Mouse (Mus musculus) layer of hippocampus, adult 2 months (tissue): ENCODE measurements around the gene Stpg4. TPM values are rescaled to one million over a fixed set of nuclear protein-coding genes. Genes with fewer than 3 reads are reported as not detected.

Experiments used
- DNase-seq, 2 experiments: peaks; one replicate each; pipeline ENCODE4 v3.0.0; 2022; ENCODE audit warnings: low spot score in 2 of 2
- H3K27ac ChIP-seq: fragments of 200-600 bp; 2 replicates; pipeline ENCODE4 v1.8.1; 2022
- H3K4me3 ChIP-seq: fragments of 200-600 bp; 2 replicates; pipeline ENCODE4 v1.8.1; 2022; ENCODE audit warnings: mild to moderate bottlenecking
- CTCF ChIP-seq: fragments of 200-600 bp; conservative IDR thresholded peaks from 2 replicates; pipeline ENCODE4 v1.8.1; 2022; ENCODE audit warnings: antibody characterized with exemption, mild to moderate bottlenecking, moderate library complexity
- total RNA-seq, 2 experiments: library from RNA; stranded (reverse); gene quantifications; 2 replicates each; pipeline ENCODE4 v1.2.3; 2021

Stpg4 gene
- total RNA-seq, 2 experiments from 2014 or later, result not detected

DNA sequence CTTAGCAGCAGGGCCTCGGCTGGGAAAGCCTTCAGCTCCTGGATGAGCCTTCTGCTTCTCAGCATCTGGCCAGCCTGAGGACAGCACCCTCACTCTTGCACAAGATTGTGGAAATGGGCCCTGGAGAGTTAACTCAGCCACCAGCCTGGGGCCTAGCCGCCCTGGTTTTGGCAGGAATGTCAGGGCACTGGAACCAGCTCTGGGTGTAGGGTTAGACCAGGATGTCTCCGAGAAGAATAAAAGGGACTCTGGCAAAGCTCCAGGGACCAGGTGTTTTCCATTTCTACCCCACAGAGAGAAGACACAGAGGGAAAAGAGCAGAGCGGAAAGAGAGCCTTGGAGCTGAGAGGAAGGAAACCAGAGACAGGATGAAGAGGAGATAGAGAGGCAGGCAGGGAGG, 60.3 kb downstream of the Stpg4 start:
- Histone ChIP-seq H3K4me3 (no peak overlapping the region), H3K27ac (peak overlapping the region; percentile 48; the same call in 1 of the 2 replicates)
- no peak for DNase-seq
- TF ChIP-seq CTCF, result no peak

GRCm38 (mm10) chr17:87366520-87366919, 61.0 kb downstream of the Stpg4 start:
- TF ChIP-seq CTCF, result no peak
- H3K27ac ChIP-seq, result no peak overlapping the region
- DNase-seq, result no peak
- no peak overlapping the region for H3K4me3 ChIP-seq

DNA sequence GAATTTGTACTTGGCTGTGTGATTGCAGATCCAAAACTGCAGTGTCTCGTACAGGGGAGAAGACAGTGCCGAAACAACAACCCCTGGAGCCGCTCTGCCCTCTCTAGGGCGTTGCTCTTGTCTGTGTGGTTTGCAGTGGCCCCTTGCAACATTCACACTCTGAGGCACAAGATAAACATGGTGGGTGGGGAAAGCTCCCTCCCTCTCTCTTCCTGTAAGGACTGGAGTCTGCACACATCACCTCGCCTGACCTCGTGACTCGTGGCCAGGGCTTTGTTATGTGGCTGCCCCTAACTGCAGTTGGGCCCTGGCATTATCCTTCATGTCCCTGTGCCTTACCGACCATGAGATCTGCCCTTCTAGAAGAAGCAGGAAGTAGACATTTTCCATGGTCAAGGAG, 62.3 kb downstream of the Stpg4 start:
- no peak for TF ChIP-seq CTCF

DNA sequence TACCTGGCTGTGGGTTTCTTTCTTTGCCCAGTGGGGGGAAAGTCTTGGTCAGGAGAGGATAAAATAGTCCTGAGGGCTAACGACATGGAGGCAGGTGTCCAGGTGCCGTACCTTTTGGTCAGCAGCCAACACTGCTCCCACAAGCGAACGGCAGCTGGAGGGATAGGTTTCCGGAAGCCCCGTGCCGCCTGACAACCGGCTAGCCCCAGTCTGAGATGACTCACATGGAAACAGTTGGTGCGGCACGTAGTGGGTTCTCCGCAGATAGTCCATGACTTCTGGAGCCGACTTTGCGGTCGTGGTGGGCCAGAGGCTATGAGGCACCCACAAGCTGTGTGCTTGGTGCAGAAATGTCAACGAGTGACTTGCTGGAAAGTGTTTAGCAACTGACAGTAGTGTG, 63.4 kb downstream of the Stpg4 start:
- TF ChIP-seq CTCF, result no peak
- DNase-seq, result no peak
- Histone ChIP-seq H3K27ac (no peak overlapping the region), H3K4me3 (no peak overlapping the region)

More for the DNA sequence above, 62.3 kb downstream of the Stpg4 start:
- DNase-seq, result no peak
- H3K4me3 ChIP-seq, result no peak overlapping the region
- no peak overlapping the region for H3K27ac ChIP-seq

DNA sequence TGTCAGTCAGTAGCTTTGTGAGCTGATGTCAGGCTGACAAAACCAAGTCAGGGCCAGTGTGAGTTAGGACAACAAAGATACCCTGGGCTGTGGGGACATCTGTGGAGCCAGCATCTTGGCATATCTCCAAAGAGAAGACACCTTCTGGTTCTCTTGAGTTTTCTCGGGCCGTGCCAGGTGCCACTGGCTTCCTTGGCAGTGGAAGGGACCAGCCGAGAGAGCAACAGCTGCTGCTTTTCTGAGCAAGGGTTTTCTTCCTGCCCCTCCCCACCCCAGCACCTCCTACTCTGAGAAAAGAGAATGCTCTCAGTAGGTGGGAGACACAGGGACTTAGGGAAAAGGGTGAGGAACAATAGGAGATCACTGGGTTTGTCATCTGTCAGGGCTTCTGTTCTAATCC, 66.4 kb downstream of the Stpg4 start:
- no peak for TF ChIP-seq CTCF
- Histone ChIP-seq H3K27ac (no peak overlapping the region), H3K4me3 (no peak overlapping the region)
- DNase-seq, result no peak

DNA sequence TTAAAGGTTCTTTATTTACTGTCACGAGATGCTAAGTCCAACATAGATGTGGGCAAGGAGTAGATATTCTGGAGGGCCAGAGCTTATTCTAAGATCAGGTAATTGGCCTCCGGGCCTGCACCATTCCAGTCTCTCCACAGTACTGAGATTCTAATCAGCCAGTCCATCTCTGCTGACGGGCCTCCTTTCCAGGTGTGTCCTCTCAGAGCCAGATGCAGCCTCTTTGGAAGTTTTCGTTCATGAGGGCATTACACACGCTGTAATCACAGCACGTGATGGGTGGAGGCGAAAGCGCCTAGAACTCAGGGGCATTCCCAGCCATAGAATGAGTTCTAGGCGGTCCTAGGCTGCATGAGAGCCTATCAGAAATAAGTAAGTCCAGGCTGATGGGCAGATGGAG, 70.0 kb downstream of the Stpg4 start:
- DNase-seq, result no peak

DNA sequence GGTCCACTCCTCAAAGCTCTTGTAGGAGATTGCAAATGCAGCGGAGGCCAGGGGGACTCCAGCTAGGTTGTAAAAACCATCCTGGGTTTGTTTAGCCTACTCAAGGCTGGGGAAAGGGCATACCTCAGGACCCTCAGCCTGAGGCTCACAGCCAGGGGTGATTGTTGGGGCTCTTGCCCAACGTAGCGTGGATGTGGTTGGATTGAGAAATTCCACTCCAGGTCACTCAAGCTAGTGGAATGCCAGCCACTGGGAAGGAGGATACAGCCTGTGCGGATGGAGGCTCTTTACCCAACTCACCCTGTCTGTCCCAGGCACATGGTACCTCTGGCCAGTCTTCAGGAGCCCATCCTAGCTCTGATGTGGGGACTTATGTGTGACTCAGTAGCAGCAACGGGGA, 71.3 kb downstream of the Stpg4 start:
- H3K27ac ChIP-seq, result no peak overlapping the region
- no peak for TF ChIP-seq CTCF
- DNase-seq, result no peak
- no peak overlapping the region for H3K4me3 ChIP-seq

More for the DNA sequence above, 70.0 kb downstream of the Stpg4 start:
- TF ChIP-seq CTCF, result no peak
- Histone ChIP-seq H3K27ac (no peak overlapping the region), H3K4me3 (no peak overlapping the region)

GRCm38 (mm10) chr17:87355456-87355855, 72.1 kb downstream of the Stpg4 start:
- no peak for DNase-seq
- H3K4me3 ChIP-seq, result no peak overlapping the region
- no peak for TF ChIP-seq CTCF
- H3K27ac ChIP-seq, result no peak overlapping the region

GRCm38 (mm10) chr17:87353745-87354320, 73.7 kb downstream of the Stpg4 start:
- H3K4me3 ChIP-seq, result no peak overlapping the region
- no peak for TF ChIP-seq CTCF
- H3K27ac ChIP-seq, result no peak overlapping the region
- DNase-seq, result no peak

DNA sequence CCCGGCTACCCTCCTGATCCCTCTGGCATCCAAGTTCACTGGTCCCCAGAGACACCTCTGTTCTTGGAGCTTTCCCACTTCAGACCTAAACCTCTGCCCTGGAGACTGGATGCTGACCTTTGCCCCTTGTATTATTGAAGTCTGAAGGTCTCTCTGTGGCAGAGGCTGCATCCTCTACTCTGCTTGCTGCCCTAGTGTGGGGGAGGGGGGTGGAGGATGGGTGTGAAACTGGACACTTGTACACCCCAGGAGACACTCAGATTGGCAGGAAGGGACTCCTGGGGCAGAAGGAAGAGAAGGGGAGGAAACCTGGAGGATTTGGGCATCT, 74.7 kb downstream of the Stpg4 start:
- no peak for DNase-seq
- no peak for TF ChIP-seq CTCF
- Histone ChIP-seq H3K4me3 (no peak overlapping the region), H3K27ac (no peak overlapping the region)

DNA sequence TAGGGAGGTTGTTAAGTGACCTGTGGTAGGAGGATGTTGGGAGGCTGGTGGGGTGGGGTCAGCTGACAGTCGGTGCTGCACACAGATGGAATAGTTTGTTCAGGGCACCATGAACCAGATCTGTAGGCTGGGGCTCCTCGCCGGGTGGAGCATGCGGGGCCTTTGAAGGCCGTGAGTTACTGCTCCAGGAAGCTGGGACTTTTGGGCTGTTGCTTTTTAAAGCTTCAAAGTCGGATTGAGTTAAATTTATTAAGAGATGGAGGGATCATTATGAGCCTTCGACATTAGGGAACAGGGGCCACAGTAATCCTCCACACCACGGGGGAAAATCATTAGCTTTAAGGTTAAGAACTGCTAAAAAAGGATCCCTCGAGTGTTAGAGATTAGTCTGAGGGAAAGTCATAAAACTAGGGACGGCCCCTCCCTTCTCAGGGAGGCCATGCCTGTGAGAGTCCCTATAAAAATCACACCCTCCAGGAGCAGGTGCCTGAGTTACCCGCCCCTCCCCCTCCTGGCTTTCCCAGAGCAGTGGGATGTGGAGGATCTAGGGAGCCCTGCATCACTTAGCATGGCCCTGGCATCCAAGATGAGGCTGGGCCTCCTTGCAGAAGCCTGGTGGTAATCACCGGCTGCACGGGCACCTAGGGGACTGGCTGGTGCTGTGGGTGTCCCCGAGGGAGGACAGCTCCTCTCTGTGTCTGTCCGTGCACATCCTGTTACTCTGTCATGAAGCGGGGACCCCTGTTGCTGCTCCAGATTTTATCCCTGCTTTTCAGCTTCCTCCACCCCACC, 75.2 kb downstream of the Stpg4 start:
- no peak overlapping the region for H3K27ac ChIP-seq
- no peak for TF ChIP-seq CTCF
- DNase-seq, result no peak
- no peak overlapping the region for H3K4me3 ChIP-seq

DNA sequence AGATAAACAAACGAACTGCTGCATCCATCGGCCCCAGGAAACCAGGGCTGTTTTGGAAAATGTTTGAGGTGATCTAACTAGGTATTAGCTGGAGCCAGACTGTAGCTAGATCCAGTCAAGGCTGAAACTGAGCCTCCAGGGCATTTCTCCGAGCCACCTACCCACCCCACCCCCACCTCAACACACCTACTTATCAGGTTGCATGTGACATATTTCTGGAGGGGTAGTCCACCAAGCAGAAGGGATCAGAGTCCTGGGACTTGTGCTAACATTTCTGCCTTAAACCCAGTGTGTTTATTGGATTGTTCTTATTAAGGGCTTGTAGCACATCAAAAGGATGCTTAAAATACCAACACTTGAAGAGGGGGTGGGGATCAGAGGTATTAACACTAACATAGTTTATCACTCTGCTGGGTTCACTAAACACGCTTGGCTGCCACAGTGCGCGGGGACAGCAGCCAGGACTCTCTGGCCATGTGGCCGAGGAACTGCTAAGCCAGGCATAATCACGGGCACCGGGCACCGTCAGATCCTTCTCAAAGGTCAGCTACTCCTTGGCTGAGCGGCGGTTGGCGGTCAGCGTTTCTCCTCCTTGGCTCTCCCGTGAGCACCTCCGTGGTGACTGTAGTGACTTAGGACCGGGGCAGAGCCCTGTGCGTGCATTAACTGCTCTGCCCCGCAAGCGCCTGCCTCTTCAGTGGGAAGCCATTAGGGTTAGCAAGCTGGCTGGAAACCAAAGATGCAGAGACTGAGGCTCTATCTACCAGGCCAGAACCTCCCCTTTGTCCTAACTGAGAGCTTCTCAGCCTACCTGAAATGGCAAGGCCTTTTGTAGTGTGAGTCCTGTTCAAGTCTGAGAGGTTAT, 76.1 kb downstream of the Stpg4 start:
- TF ChIP-seq CTCF, result no peak
- no peak overlapping the region for H3K27ac ChIP-seq

GRCm38 (mm10) chr17:87350471-87351240, 76.9 kb downstream of the Stpg4 start:
- no peak for DNase-seq
- Histone ChIP-seq H3K27ac (no peak overlapping the region), H3K4me3 (no peak overlapping the region)
- TF ChIP-seq CTCF, result no peak

More for the DNA sequence above, 76.1 kb downstream of the Stpg4 start:
- no peak for DNase-seq
- H3K4me3 ChIP-seq, result no peak overlapping the region
